Mouse (Mus musculus): ENCODE results near the gene Erf. TPM values are rescaled to one million over a fixed set of nuclear protein-coding genes. Genes with fewer than 3 reads are reported as not detected.

The Erf gene
- polyA plus RNA-seq, 1 experiment: not detected

- peaks cover 46% of the 10 kb centered on the region for H3K4me1 ChIP-seq (ENCODE audit: control insufficient read depth, insufficient read depth, low read length)
- no peak overlapping the region for H3K4me3 ChIP-seq (ENCODE audit: insufficient read depth, low read depth, low read length)
- TF ChIP-seq POLR2A (IDR thresholded peaks at IDR 0.05; ENCODE audit: insufficient read depth, low read depth, low read length): no peak
- TF ChIP-seq CTCF (IDR thresholded peaks at IDR 0.05; ENCODE audit: insufficient read depth, low read depth, low read length): no peak
- WGBS: 4% methylated on average over 4 of the region's 4 CpGs
- peak overlapping the region; percentile 53 for H3K27ac ChIP-seq (ENCODE audit: insufficient read depth, low read depth, low read length)
Observed at GRCm38 (mm10) chr7:25277998-25278340, 27.4 kb upstream of the Erf start.

GRCm38 (mm10) chr7:25277405-25277804, 26.8 kb upstream of the Erf start:
- WGBS: 76% methylated on average over 4 of the region's 4 CpGs
- Histone ChIP-seq H3K4me1 (ENCODE audit: control insufficient read depth, insufficient read depth, low read length) (peaks cover 51% of the 10 kb centered on the region), H3K27ac (ENCODE audit: insufficient read depth, low read depth, low read length) (peak overlapping the region; percentile 53; the same call in 1 of the 2 replicates), H3K4me3 (ENCODE audit: insufficient read depth, low read depth, low read length) (no peak overlapping the region)
- TF ChIP-seq CTCF (IDR thresholded peaks at IDR 0.05; ENCODE audit: insufficient read depth, low read depth, low read length): no peak
- TF ChIP-seq POLR2A (IDR thresholded peaks at IDR 0.05; ENCODE audit: insufficient read depth, low read depth, low read length): no peak

DNA sequence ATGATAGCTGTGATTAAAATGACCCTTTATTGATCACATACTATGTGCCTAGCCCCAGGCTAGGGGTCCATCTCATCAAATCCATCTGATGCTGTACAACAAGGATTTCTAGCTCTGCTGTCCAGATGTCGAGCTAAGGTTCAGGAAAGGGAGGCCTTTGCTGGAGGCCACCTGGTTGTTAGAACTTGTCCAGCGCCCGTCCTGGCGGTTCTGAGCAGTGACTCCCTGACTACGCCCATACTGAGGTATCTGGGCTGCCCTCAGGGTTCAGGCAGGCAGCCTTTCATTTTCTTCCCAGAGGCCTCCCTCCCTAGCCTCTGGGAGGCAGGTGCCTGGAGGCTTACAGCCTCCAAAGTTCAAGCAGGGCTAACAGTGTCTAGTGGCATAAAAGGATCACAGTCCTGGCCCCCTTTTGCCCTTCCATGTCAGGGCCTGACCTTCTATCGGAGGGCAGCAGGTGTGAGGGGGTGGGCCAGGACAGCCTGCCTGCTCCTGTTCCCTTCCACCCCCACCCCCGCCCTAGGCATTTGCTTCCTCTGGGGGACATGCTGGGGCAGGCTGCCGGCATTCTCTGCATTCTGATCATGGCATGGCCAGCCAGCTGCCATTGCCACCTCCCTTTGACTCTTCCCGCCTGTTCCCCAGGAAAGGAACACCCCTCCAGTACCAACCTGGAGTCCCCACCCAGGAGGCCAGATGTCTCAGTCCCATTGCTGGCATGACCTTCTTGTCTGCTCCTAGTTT, 25.2 kb upstream of the Erf start:
- no peak for TF ChIP-seq POLR2A (IDR thresholded peaks at IDR 0.05; ENCODE audit: insufficient read depth, low read depth, low read length)
- TF ChIP-seq CTCF (IDR thresholded peaks at IDR 0.05; ENCODE audit: insufficient read depth, low read depth, low read length): no peak
- 57% methylated on average over 9 of the region's 9 CpGs for WGBS
- no peak overlapping the region for H3K4me3 ChIP-seq (ENCODE audit: insufficient read depth, low read depth, low read length)
- H3K4me1 ChIP-seq (ENCODE audit: control insufficient read depth, insufficient read depth, low read length): peaks cover 59% of the 10 kb centered on the region
- H3K27ac ChIP-seq (ENCODE audit: insufficient read depth, low read depth, low read length): peak overlapping the region; percentile 1; the same call in 1 of the 2 replicates

GRCm38 (mm10) chr7:25274996-25275395, 24.4 kb upstream of the Erf start:
- Histone ChIP-seq H3K4me1 (ENCODE audit: control insufficient read depth, insufficient read depth, low read length) (peaks cover 59% of the 10 kb centered on the region), H3K27ac (ENCODE audit: insufficient read depth, low read depth, low read length) (peak overlapping the region; percentile 12; the same call in 1 of the 2 replicates), H3K4me3 (ENCODE audit: insufficient read depth, low read depth, low read length) (no peak overlapping the region)
- 80% methylated on average over 3 of the region's 3 CpGs for WGBS
- TF ChIP-seq CTCF (IDR thresholded peaks at IDR 0.05; ENCODE audit: insufficient read depth, low read depth, low read length) (no peak), POLR2A (IDR thresholded peaks at IDR 0.05; ENCODE audit: insufficient read depth, low read depth, low read length) (no peak)

- TF ChIP-seq POLR2A (IDR thresholded peaks at IDR 0.05; ENCODE audit: insufficient read depth, low read depth, low read length): no peak
- H3K4me1 ChIP-seq (ENCODE audit: control insufficient read depth, insufficient read depth, low read length): peaks cover 59% of the 10 kb centered on the region
- no peak overlapping the region for H3K4me3 ChIP-seq (ENCODE audit: insufficient read depth, low read depth, low read length)
- WGBS: 31% methylated on average over 5 of the region's 5 CpGs
- H3K27ac ChIP-seq (ENCODE audit: insufficient read depth, low read depth, low read length): peak overlapping the region; percentile 12; the same call in 1 of the 2 replicates
Observed at GRCm38 (mm10) chr7:25274571-25274970, 24.0 kb upstream of the Erf start.

DNA sequence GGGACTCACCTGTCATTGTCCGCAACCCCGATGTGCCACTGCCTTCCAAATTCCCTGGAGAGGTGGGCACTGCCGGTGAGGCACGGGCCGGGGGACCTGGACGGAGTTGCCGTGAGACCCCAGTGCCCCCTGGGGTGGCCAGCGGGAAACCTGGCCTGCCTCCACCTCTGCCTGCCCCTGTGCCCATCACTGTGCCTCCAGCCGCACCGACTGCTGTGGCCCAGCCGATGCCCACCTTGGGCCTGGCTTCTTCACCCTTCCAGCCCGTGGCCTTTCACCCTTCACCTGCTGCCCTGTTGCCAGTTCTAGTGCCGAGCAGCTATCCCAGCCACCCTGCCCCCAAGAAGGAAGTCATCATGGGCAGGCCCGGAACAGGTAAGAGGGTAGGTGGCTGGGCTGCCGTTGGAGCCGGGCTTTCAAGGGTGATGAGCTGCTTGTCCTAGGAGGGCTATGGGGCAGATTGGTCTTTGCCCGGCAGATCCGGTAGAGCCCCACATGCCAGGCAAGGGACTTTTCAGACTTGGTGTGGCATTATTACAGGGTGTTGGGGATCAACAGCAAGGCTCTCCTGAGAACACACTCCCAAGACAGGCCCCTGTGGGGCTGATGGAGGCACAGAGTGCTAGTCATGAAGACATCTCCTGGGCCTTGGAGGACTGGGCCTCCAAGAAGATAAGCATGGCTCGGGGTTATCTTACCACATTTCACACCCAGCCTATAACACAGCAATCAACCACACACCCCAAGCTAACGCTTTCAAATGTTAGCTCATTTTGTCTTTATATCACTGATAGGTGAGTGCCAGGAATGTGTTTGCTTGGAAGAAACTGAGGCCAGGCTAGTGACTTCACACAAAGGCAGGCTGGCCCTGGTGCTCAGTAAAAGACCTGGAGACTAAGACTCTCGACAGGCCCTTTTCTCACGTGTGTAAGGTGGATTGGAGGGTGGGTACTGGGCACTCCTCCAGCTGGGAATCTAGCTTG, 23.0 kb upstream of the Erf start:
- no peak overlapping the region for H3K27ac ChIP-seq (ENCODE audit: insufficient read depth, low read depth, low read length)
- no peak overlapping the region for H3K4me3 ChIP-seq (ENCODE audit: insufficient read depth, low read depth, low read length)
- TF ChIP-seq POLR2A (IDR thresholded peaks at IDR 0.05; ENCODE audit: insufficient read depth, low read depth, low read length) (no peak), CTCF (IDR thresholded peaks at IDR 0.05; ENCODE audit: insufficient read depth, low read depth, low read length) (no peak)
- peaks cover 63% of the 10 kb centered on the region for H3K4me1 ChIP-seq (ENCODE audit: control insufficient read depth, insufficient read depth, low read length)
- 86% methylated on average over 22 of the region's 22 CpGs for WGBS

GRCm38 (mm10) chr7:25272445-25273258, 22.1 kb upstream of the Erf start:
- H3K4me3 ChIP-seq (ENCODE audit: insufficient read depth, low read depth, low read length): no peak overlapping the region
- H3K4me1 ChIP-seq (ENCODE audit: control insufficient read depth, insufficient read depth, low read length): peaks cover 63% of the 10 kb centered on the region
- no peak overlapping the region for H3K27ac ChIP-seq (ENCODE audit: insufficient read depth, low read depth, low read length)
- no peak for TF ChIP-seq POLR2A (IDR thresholded peaks at IDR 0.05; ENCODE audit: insufficient read depth, low read depth, low read length)
- no peak for TF ChIP-seq CTCF (IDR thresholded peaks at IDR 0.05; ENCODE audit: insufficient read depth, low read depth, low read length)
- 87% methylated on average over 38 of the region's 38 CpGs for WGBS

GRCm38 (mm10) chr7:25271651-25272444, 21.3 kb upstream of the Erf start:
- Histone ChIP-seq H3K27ac (ENCODE audit: insufficient read depth, low read depth, low read length) (no peak overlapping the region), H3K4me1 (ENCODE audit: control insufficient read depth, insufficient read depth, low read length) (peaks cover 64% of the 10 kb centered on the region), H3K4me3 (ENCODE audit: insufficient read depth, low read depth, low read length) (no peak overlapping the region)
- WGBS: 91% methylated on average over 30 of the region's 30 CpGs
- TF ChIP-seq CTCF (IDR thresholded peaks at IDR 0.05; ENCODE audit: insufficient read depth, low read depth, low read length) (no peak), POLR2A (IDR thresholded peaks at IDR 0.05; ENCODE audit: insufficient read depth, low read depth, low read length) (no peak)

Data from olfactory bulb, adult 2 months (tissue).